Mouse (Mus musculus) embryonic facial prominence, embryonic 11.5 days (tissue): ENCODE results near the gene Daam1. TPM values are rescaled to one million over a fixed set of nuclear protein-coding genes. Genes with fewer than 3 reads are reported as not detected.

ENCODE experiments used
- ATAC-seq: fragments of 200-750 bp; cut with Nextera tagmentation; replicated peaks from 2 replicates; pipeline ENCODE4 v1.8.0; 2017; ENCODE audit warnings: low read depth; ENCODE audit not compliant: insufficient number of reproducible peaks, low FRiP score, low TSS enrichment
- DNase-seq: peaks from one replicate; pipeline ENCODE4 v3.0.0-alpha.2; 2015; ENCODE audit warnings: low spot score
- H3K27ac ChIP-seq: fragments of 300-500 bp; sonication (generic); replicated peaks from 2 replicates; pipeline ENCODE4 v1.5.1; 2014; ENCODE audit warnings: mild to moderate bottlenecking, low read depth, low read length, control low read depth
- H3K27me3 ChIP-seq: fragments of 300-500 bp; sonication (generic); 2 replicates; pipeline ENCODE4 v1.6.1; 2014; ENCODE audit warnings: mild to moderate bottlenecking, low read length, moderate library complexity, mixed read lengths; ENCODE audit not compliant: control insufficient read depth, insufficient read depth
- H3K36me3 ChIP-seq: fragments of 300-500 bp; sonication (generic); replicated peaks from 2 replicates; pipeline ENCODE4 v1.6.1; 2014; ENCODE audit warnings: low read depth, mild to moderate bottlenecking, low read length, moderate library complexity, mixed read lengths; ENCODE audit not compliant: control insufficient read depth, insufficient read depth
- H3K4me1 ChIP-seq: fragments of 300-500 bp; sonication (generic); 2 replicates; pipeline ENCODE4 v1.6.1; 2014; ENCODE audit warnings: low read length, mixed read lengths; ENCODE audit not compliant: control insufficient read depth, insufficient read depth
- H3K4me2 ChIP-seq: fragments of 300-500 bp; sonication (generic); 2 replicates; pipeline ENCODE4 v1.6.1; 2014; ENCODE audit warnings: low read depth, mild to moderate bottlenecking, control low read depth, low read length, moderate library complexity
- H3K4me3 ChIP-seq: fragments of 300-500 bp; sonication (generic); 2 replicates; pipeline ENCODE4 v1.5.1; 2014; ENCODE audit warnings: low read depth, low read length, control low read depth
- H3K9ac ChIP-seq: fragments of 300-500 bp; sonication (generic); replicated peaks from 2 replicates; pipeline ENCODE4 v1.6.1; 2014; ENCODE audit warnings: mild to moderate bottlenecking, control low read depth, low read length
- H3K9me3 ChIP-seq: fragments of 300-500 bp; sonication (generic); replicated peaks from 2 replicates; pipeline ENCODE4 v1.6.1; 2016; ENCODE audit warnings: mild to moderate bottlenecking, low read length, inconsistent platforms, mixed read lengths; ENCODE audit not compliant: control insufficient read depth
- WGBS: fragments of 180-500 bp; shearing (Covaris S2); extraction: QIAGEN DNeasy Blood & Tissue Kit; methylation state at CpG from one replicate; pipeline ENCODE4 v1.1.7; 2014; 5-methylcytosine and 5-hydroxymethylcytosine counted together
- polyA plus RNA-seq: library from polyadenylated mRNA; unstranded; fragments of >200 nt; fragmentation: Nextera tagmentation; extraction: Ambion mirVana; gene quantifications from 2 replicates; pipeline ENCODE4 v1.2.1, GENCODE M21; 2014

The Daam1 gene
- polyA plus RNA-seq, 1 experiment from 2014 or later, result 16.3 TPM

GRCm38 (mm10) chr12:71932433-71933386 lies 101.8 kb downstream of the Daam1 start:
- ATAC-seq, result no peak
- no peak overlapping the region for H3K27ac ChIP-seq
- DNase-seq, result peak; percentile 4
- no peak overlapping the region for H3K9ac ChIP-seq
- H3K36me3 ChIP-seq, result no peaks in the 10 kb centered on the region
- H3K4me2 ChIP-seq, result no peak overlapping the region
- H3K4me1 ChIP-seq, result no peaks in the 10 kb centered on the region
- H3K27me3 ChIP-seq, result no peaks in the 10 kb centered on the region
- WGBS, result 82% methylated on average over 9 of the region's 9 CpGs
- H3K9me3 ChIP-seq, result no peaks in the 10 kb centered on the region
- H3K4me3 ChIP-seq, result no peak overlapping the region

- no peaks in the 10 kb centered on the region for H3K9me3 ChIP-seq
- H3K4me2 ChIP-seq, result no peak overlapping the region
- 86% methylated on average over 6 of the region's 6 CpGs for WGBS
- no peak overlapping the region for H3K27ac ChIP-seq
- H3K4me3 ChIP-seq, result no peak overlapping the region
- H3K27me3 ChIP-seq, result no peaks in the 10 kb centered on the region
- no peak for ATAC-seq
- no peak for DNase-seq
- no peaks in the 10 kb centered on the region for H3K36me3 ChIP-seq
- no peaks in the 10 kb centered on the region for H3K4me1 ChIP-seq
- no peak overlapping the region for H3K9ac ChIP-seq
Observed at GRCm38 (mm10) chr12:71933989-71934645, 103.2 kb downstream of the Daam1 start.

- Histone ChIP-seq H3K27me3 (no peaks in the 10 kb centered on the region), H3K9me3 (no peaks in the 10 kb centered on the region), H3K27ac (no peak overlapping the region), H3K36me3 (no peaks in the 10 kb centered on the region), H3K9ac (no peak overlapping the region), H3K4me1 (no peaks in the 10 kb centered on the region), H3K4me2 (no peak overlapping the region), H3K4me3 (no peak overlapping the region)
- whole genome bisulfite sequencing, result 90% methylated on average over 1 of the region's 1 CpGs
- no peak for DNase-seq
- ATAC-seq, result no peak
Observed at GRCm38 (mm10) chr12:71936636-71937035, 105.8 kb downstream of the Daam1 start.

GRCm38 (mm10) chr12:71938513-71938912 lies 107.6 kb downstream of the Daam1 start:
- Histone ChIP-seq H3K36me3 (no peaks in the 10 kb centered on the region), H3K27me3 (no peaks in the 10 kb centered on the region), H3K4me3 (no peak overlapping the region), H3K27ac (no peak overlapping the region), H3K4me2 (no peak overlapping the region), H3K4me1 (no peaks in the 10 kb centered on the region), H3K9ac (no peak overlapping the region), H3K9me3 (no peaks in the 10 kb centered on the region)
- WGBS, result 82% methylated on average over 5 of the region's 5 CpGs
- DNase-seq (no peak), ATAC-seq (no peak)

- Histone ChIP-seq H3K27ac (no peak overlapping the region), H3K36me3 (no peaks in the 10 kb centered on the region), H3K4me2 (no peak overlapping the region), H3K9ac (no peak overlapping the region), H3K4me1 (no peaks in the 10 kb centered on the region), H3K4me3 (no peak overlapping the region), H3K27me3 (no peaks in the 10 kb centered on the region), H3K9me3 (no peaks in the 10 kb centered on the region)
- ATAC-seq (no peak), DNase-seq (no peak)
- 86% methylated on average over 5 of the region's 5 CpGs for WGBS
Observed at GRCm38 (mm10) chr12:71941290-71941689, 110.4 kb downstream of the Daam1 start.

GRCm38 (mm10) chr12:71943112-71943511 lies 112.2 kb downstream of the Daam1 start:
- no peak overlapping the region for H3K4me3 ChIP-seq
- 92% methylated on average over 9 of the region's 9 CpGs for WGBS
- no peak overlapping the region for H3K4me2 ChIP-seq
- H3K27ac ChIP-seq, result no peak overlapping the region
- ATAC-seq (no peak), DNase-seq (no peak)
- no peaks in the 10 kb centered on the region for H3K4me1 ChIP-seq
- H3K9ac ChIP-seq, result no peak overlapping the region
- H3K27me3 ChIP-seq, result no peaks in the 10 kb centered on the region
- H3K36me3 ChIP-seq, result no peaks in the 10 kb centered on the region
- no peaks in the 10 kb centered on the region for H3K9me3 ChIP-seq

GRCm38 (mm10) chr12:71943646-71944045 lies 112.8 kb downstream of the Daam1 start:
- ATAC-seq, result no peak

GRCm38 (mm10) chr12:71945844-71946243 lies 115.0 kb downstream of the Daam1 start:
- Histone ChIP-seq H3K4me3 (no peak overlapping the region), H3K9me3 (no peaks in the 10 kb centered on the region), H3K9ac (no peak overlapping the region), H3K36me3 (no peaks in the 10 kb centered on the region), H3K4me2 (no peak overlapping the region), H3K27ac (no peak overlapping the region), H3K27me3 (no peaks in the 10 kb centered on the region), H3K4me1 (no peaks in the 10 kb centered on the region)
- no peak for DNase-seq
- 76% methylated on average over 7 of the region's 7 CpGs for WGBS
- ATAC-seq, result no peak

More at GRCm38 (mm10) chr12:71943646-71944045, 112.8 kb downstream of the Daam1 start:
- no peak for DNase-seq
- Histone ChIP-seq H3K9ac (no peak overlapping the region), H3K27me3 (no peaks in the 10 kb centered on the region), H3K9me3 (no peaks in the 10 kb centered on the region), H3K4me2 (no peak overlapping the region), H3K4me3 (no peak overlapping the region), H3K4me1 (no peaks in the 10 kb centered on the region), H3K36me3 (no peaks in the 10 kb centered on the region), H3K27ac (no peak overlapping the region)
- WGBS, result 88% methylated on average over 4 of the region's 4 CpGs
